Mouse (Mus musculus): ENCODE measurements around the gene Znhit6. TPM values are rescaled to one million over a fixed set of nuclear protein-coding genes. Genes with fewer than 3 reads are reported as not detected.

Znhit6 gene
- polyA plus RNA-seq, 1 experiment: 2.5 TPM

DNA sequence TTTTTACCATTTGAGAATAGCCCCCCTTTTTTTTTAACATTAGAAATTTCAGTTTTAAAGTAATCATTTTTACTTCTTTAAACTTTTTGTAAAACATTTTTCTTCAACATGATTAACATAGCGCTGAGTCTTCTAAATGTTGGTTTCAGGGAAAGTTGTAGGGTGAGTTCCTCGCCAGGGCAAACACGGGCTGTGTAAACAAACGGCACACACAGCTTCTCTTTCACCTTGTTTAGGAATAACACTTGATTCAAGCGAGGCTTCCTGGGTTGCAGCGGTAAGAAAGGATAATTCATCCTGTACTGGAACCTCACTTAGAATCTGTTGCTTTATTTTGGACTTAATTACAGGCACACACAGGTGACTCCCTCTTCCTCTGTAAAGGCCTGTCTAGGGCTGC lies 25.3 kb downstream of the Znhit6 start:
- TF ChIP-seq CTCF (IDR thresholded peaks at IDR 0.05; ENCODE audit: borderline replicate concordance, control insufficient read depth, extremely low read depth, insufficient read depth, low read length, poor library complexity): no peak
- TF ChIP-seq POLR2A (IDR thresholded peaks at IDR 0.05; ENCODE audit: control insufficient read depth, extremely low read depth, insufficient read depth, low read length, poor library complexity): no peak
- Histone ChIP-seq H3K4me3 (ENCODE audit: control insufficient read depth, insufficient read depth, low read length) (no peak overlapping the region), H3K4me1 (replicated peaks; ENCODE audit: control insufficient read depth, insufficient read depth, low read length) (no peaks in the 10 kb centered on the region), H3K36me3 (ENCODE audit: control insufficient read depth, insufficient read depth, low read length) (no peaks in the 10 kb centered on the region), H3K27ac (ENCODE audit: control insufficient read depth, insufficient read depth, low read length) (no peak overlapping the region), H3K27me3 (ENCODE audit: control insufficient read depth, insufficient read depth, low read length) (no peaks in the 10 kb centered on the region)
- whole genome bisulfite sequencing: 97% methylated on average over 6 of the region's 6 CpGs
- no peak for DNase-seq

- Histone ChIP-seq H3K27me3 (ENCODE audit: control insufficient read depth, insufficient read depth, low read length) (no peaks in the 10 kb centered on the region), H3K27ac (ENCODE audit: control insufficient read depth, insufficient read depth, low read length) (no peak overlapping the region), H3K36me3 (ENCODE audit: control insufficient read depth, insufficient read depth, low read length) (no peaks in the 10 kb centered on the region), H3K4me3 (ENCODE audit: control insufficient read depth, insufficient read depth, low read length) (no peak overlapping the region), H3K4me1 (replicated peaks; ENCODE audit: control insufficient read depth, insufficient read depth, low read length) (no peaks in the 10 kb centered on the region)
- DNase-seq: no peak
- 88% methylated on average over 11 of the region's 11 CpGs for WGBS
- TF ChIP-seq POLR2A (IDR thresholded peaks at IDR 0.05; ENCODE audit: control insufficient read depth, extremely low read depth, insufficient read depth, low read length, poor library complexity): no peak
- no peak for TF ChIP-seq CTCF (IDR thresholded peaks at IDR 0.05; ENCODE audit: borderline replicate concordance, control insufficient read depth, extremely low read depth, insufficient read depth, low read length, poor library complexity)
These were observed 26.6 kb downstream of the Znhit6 start for GRCm38 (mm10) chr3:145602410-145603206.

DNA sequence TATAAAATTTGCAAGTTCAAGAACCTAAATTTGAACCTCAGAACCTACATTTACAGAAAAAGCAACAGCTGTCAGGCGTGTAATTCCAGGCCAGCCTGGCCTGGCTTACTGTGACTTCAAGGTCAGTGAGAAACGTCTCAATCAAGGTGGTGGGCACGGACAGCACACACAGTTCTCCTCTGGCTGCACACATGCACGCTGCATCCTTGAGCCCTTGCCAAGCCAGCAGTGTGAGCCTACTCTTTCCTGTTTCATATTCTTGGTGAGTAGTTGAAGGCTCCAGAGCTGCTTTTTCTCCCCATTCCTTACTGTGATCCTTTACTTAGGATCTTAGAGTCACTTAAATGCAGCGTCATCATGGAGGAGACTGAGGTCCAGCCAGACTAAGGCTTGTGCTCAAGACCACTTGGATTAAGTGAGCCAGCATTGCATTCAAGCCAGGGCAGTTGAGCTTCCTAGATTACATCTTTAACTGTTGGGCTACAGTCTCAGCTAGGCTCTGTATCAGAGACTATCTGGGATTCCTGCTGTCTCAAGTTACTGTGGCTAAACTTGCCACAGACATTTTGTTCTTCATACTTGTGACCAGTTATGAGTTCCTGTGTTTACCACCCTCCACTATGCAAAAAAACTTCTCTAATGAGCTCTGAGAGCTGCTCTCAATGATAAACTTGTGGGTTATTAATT lies 29.6 kb downstream of the Znhit6 start:
- Histone ChIP-seq H3K27ac (ENCODE audit: control insufficient read depth, insufficient read depth, low read length) (no peak overlapping the region), H3K36me3 (ENCODE audit: control insufficient read depth, insufficient read depth, low read length) (no peaks in the 10 kb centered on the region), H3K4me1 (replicated peaks; ENCODE audit: control insufficient read depth, insufficient read depth, low read length) (no peaks in the 10 kb centered on the region), H3K27me3 (ENCODE audit: control insufficient read depth, insufficient read depth, low read length) (no peaks in the 10 kb centered on the region), H3K4me3 (ENCODE audit: control insufficient read depth, insufficient read depth, low read length) (no peak overlapping the region)
- no peak for DNase-seq
- no peak for TF ChIP-seq CTCF (IDR thresholded peaks at IDR 0.05; ENCODE audit: borderline replicate concordance, control insufficient read depth, extremely low read depth, insufficient read depth, low read length, poor library complexity)
- 96% methylated on average over 5 of the region's 5 CpGs for WGBS

GRCm38 (mm10) chr3:145608320-145608719 lies 32.3 kb downstream of the Znhit6 start:
- Histone ChIP-seq H3K27me3 (ENCODE audit: control insufficient read depth, insufficient read depth, low read length) (no peaks in the 10 kb centered on the region), H3K4me1 (replicated peaks; ENCODE audit: control insufficient read depth, insufficient read depth, low read length) (no peaks in the 10 kb centered on the region), H3K27ac (ENCODE audit: control insufficient read depth, insufficient read depth, low read length) (no peak overlapping the region), H3K36me3 (ENCODE audit: control insufficient read depth, insufficient read depth, low read length) (no peaks in the 10 kb centered on the region), H3K4me3 (ENCODE audit: control insufficient read depth, insufficient read depth, low read length) (no peak overlapping the region)
- WGBS: 92% methylated on average over 5 of the region's 5 CpGs
- TF ChIP-seq CTCF (IDR thresholded peaks at IDR 0.05; ENCODE audit: borderline replicate concordance, control insufficient read depth, extremely low read depth, insufficient read depth, low read length, poor library complexity): no peak
- TF ChIP-seq POLR2A (IDR thresholded peaks at IDR 0.05; ENCODE audit: control insufficient read depth, extremely low read depth, insufficient read depth, low read length, poor library complexity): no peak
- no peak for DNase-seq

GRCm38 (mm10) chr3:145612662-145613061 lies 36.7 kb downstream of the Znhit6 start:
- no peak for TF ChIP-seq CTCF (IDR thresholded peaks at IDR 0.05; ENCODE audit: borderline replicate concordance, control insufficient read depth, extremely low read depth, insufficient read depth, low read length, poor library complexity)
- TF ChIP-seq POLR2A (IDR thresholded peaks at IDR 0.05; ENCODE audit: control insufficient read depth, extremely low read depth, insufficient read depth, low read length, poor library complexity): no peak
- DNase-seq: no peak
- WGBS: 23% methylated on average over 4 of the region's 4 CpGs
- no peak overlapping the region for H3K27ac ChIP-seq (ENCODE audit: control insufficient read depth, insufficient read depth, low read length)
- no peaks in the 10 kb centered on the region for H3K36me3 ChIP-seq (ENCODE audit: control insufficient read depth, insufficient read depth, low read length)
- H3K27me3 ChIP-seq (ENCODE audit: control insufficient read depth, insufficient read depth, low read length): no peaks in the 10 kb centered on the region
- H3K4me1 ChIP-seq (replicated peaks; ENCODE audit: control insufficient read depth, insufficient read depth, low read length): no peaks in the 10 kb centered on the region
- no peak overlapping the region for H3K4me3 ChIP-seq (ENCODE audit: control insufficient read depth, insufficient read depth, low read length)

DNA sequence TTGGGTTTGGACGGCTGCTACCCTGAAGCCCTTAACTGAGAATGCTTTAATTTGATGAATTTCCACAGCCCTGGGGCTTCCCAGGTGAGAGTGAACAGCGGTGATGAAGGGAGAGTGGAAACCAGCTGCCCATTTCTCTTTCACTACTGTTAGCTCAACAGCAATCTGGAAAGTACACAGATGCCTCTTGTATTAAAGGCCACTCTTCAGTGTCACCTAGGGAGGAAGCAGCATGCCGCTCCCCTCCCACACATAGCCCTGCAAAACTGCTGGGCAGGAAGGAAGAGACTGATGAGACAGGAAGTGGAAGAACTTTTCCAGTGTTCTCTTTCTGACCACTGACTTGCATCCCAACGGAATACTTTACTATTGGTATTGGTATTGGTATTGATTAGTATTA lies 37.2 kb downstream of the Znhit6 start:
- TF ChIP-seq CTCF (IDR thresholded peaks at IDR 0.05; ENCODE audit: borderline replicate concordance, control insufficient read depth, extremely low read depth, insufficient read depth, low read length, poor library complexity) (no peak), POLR2A (IDR thresholded peaks at IDR 0.05; ENCODE audit: control insufficient read depth, extremely low read depth, insufficient read depth, low read length, poor library complexity) (no peak)

More for the DNA sequence above, 37.2 kb downstream of the Znhit6 start:
- H3K4me1 ChIP-seq (replicated peaks; ENCODE audit: control insufficient read depth, insufficient read depth, low read length): no peaks in the 10 kb centered on the region
- 86% methylated on average over 4 of the region's 4 CpGs for WGBS
- H3K27me3 ChIP-seq (ENCODE audit: control insufficient read depth, insufficient read depth, low read length): no peaks in the 10 kb centered on the region; the same call in 1 of the 2 replicates
- no peak for DNase-seq
- H3K4me3 ChIP-seq (ENCODE audit: control insufficient read depth, insufficient read depth, low read length): no peak overlapping the region
- no peak overlapping the region for H3K27ac ChIP-seq (ENCODE audit: control insufficient read depth, insufficient read depth, low read length)
- H3K36me3 ChIP-seq (ENCODE audit: control insufficient read depth, insufficient read depth, low read length): no peaks in the 10 kb centered on the region
